Comparison of ENCODE assay signal across 8 mouse cellular contexts in genomic region chr11:52346635-52347005, GRCm38 (mm10). TPM values are rescaled to one million over a fixed set of nuclear protein-coding genes. Genes with fewer than 3 reads are reported as not detected.
DNase-seq lines count a peak whose midpoint lies in the region; ATAC-seq and TF ChIP-seq lines count a peak whose summit lies in the region.

No protein-coding gene starts in this region.

- peak overlapping the region; percentile 51 for H3K4me2 ChIP-seq in embryonic facial prominence, embryonic 15.5 days (replicated peaks)
- H3K4me2 ChIP-seq in intestine, postnatal 0 days (replicated peaks; ENCODE audit: low read depth): peak overlapping the region; percentile 64

- no peak for DNase-seq in gastrocnemius, adult 2 months
- no peak for DNase-seq in gastrocnemius, adult 8-10 months (ENCODE audit: low spot score in 2 of 2)
- peak; percentile 95 for DNase-seq in ES-E14 (ENCODE audit: low read depth, low spot score)
- peak; percentile 80 for DNase-seq in lung, postnatal 10 days
- no peak for DNase-seq in spleen, postnatal 14 days (ENCODE audit: low spot score in 2 of 2)

- TF ChIP-seq POLR2A in small intestine, adult 2 months (IDR thresholded peaks at IDR 0.05; ENCODE audit: low read depth, low read length): no peak

- peaks cover 5 to 19% of the 10 kb centered on the region in 2 experiments for H3K4me1 ChIP-seq in ES-E14 (ENCODE audit: control insufficient read depth in 2 of 2, insufficient read depth in 2 of 2, low read length in 2 of 2, poor library complexity in 1 of 2)
- peaks cover 9% of the 10 kb centered on the region for H3K4me1 ChIP-seq in embryonic facial prominence, embryonic 15.5 days
- H3K4me1 ChIP-seq in intestine, postnatal 0 days (replicated peaks; ENCODE audit: control insufficient read depth, insufficient read depth, low read length): no peaks in the 10 kb centered on the region
- peaks cover 10% of the 10 kb centered on the region; the same call in 1 of the 2 replicates for H3K4me1 ChIP-seq in small intestine, adult 2 months (ENCODE audit: control insufficient read depth, insufficient read depth, insufficient read length, low read length)

- H3K9ac ChIP-seq in ES-E14 (ENCODE audit: insufficient read depth, low read depth, low read length, poor library complexity, severe bottlenecking): peak overlapping the region; percentile 50; the same call in 1 of the 2 replicates
- H3K9ac ChIP-seq in embryonic facial prominence, embryonic 15.5 days: no peak overlapping the region
- H3K9ac ChIP-seq in intestine, postnatal 0 days (ENCODE audit: low read depth, low read length): no peak overlapping the region

- no peak for TF ChIP-seq CTCF in gastrocnemius, adult 2 months (IDR thresholded peaks at IDR 0.05)
- no peak for TF ChIP-seq CTCF in intestine, postnatal 0 days (IDR thresholded peaks at IDR 0.05; ENCODE audit: low read depth)
- TF ChIP-seq CTCF in small intestine, adult 2 months (IDR thresholded peaks at IDR 0.05; ENCODE audit: extremely low read depth, insufficient read length, insufficient replicate concordance, low read depth, low read length): no peak

- H3K27ac ChIP-seq in gastrocnemius, adult 2 months: peak overlapping the region; percentile 32; the same call in 1 of the 2 replicates
- H3K27ac ChIP-seq in ES-E14 (ENCODE audit: insufficient read depth, low read depth, low read length, poor library complexity, severe bottlenecking): peak overlapping the region; percentile 61; the same call in 1 of the 2 replicates
- peak overlapping the region; percentile 55; the same call in 1 of the 2 replicates for H3K27ac ChIP-seq in embryonic facial prominence, embryonic 15.5 days (replicated peaks)
- no peak overlapping the region for H3K27ac ChIP-seq in intestine, postnatal 0 days (ENCODE audit: low read depth, low read length)
- no peak overlapping the region for H3K27ac ChIP-seq in small intestine, adult 2 months (ENCODE audit: insufficient read depth, low read depth, low read length)

- no peaks in the 10 kb centered on the region for H3K27me3 ChIP-seq in embryonic facial prominence, embryonic 15.5 days
- no peaks in the 10 kb centered on the region for H3K27me3 ChIP-seq in intestine, postnatal 0 days (replicated peaks; ENCODE audit: control insufficient read depth, insufficient read depth, low read length)
- no peaks in the 10 kb centered on the region for H3K27me3 ChIP-seq in small intestine, adult 2 months (ENCODE audit: control insufficient read depth, insufficient read depth, low read length)

- H3K36me3 ChIP-seq in ES-E14 (ENCODE audit: control insufficient read depth, insufficient read depth, low read length, poor library complexity, severe bottlenecking): no peaks in the 10 kb centered on the region
- no peaks in the 10 kb centered on the region for H3K36me3 ChIP-seq in embryonic facial prominence, embryonic 15.5 days
- no peaks in the 10 kb centered on the region for H3K36me3 ChIP-seq in intestine, postnatal 0 days (ENCODE audit: control insufficient read depth, insufficient read depth)
- H3K36me3 ChIP-seq in small intestine, adult 2 months (ENCODE audit: control insufficient read depth, insufficient read depth, low read length): no peaks in the 10 kb centered on the region

- intact Hi-C loops in gastrocnemius, adult 2 months (cut with DNase I): loop anchor here (10.0 kb wide), 1 partner anchor 122 kb away; no protein-coding TSS in a partner anchor

- H3K4me3 ChIP-seq in gastrocnemius, adult 2 months: peak overlapping the region; percentile 48
- H3K4me3 ChIP-seq in ES-E14 (ENCODE audit: insufficient read depth in 1 of 2, low read depth in 1 of 2, low read length in 2 of 2, poor library complexity in 1 of 2, severe bottlenecking in 1 of 2): peak overlapping the region; percentile 41 to 74
- H3K4me3 ChIP-seq in embryonic facial prominence, embryonic 15.5 days (replicated peaks): peak overlapping the region; percentile 39
- H3K4me3 ChIP-seq in intestine, postnatal 0 days (ENCODE audit: low read depth, low read length): peak overlapping the region; percentile 31
- peak overlapping the region; percentile 52 for H3K4me3 ChIP-seq in small intestine, adult 2 months (ENCODE audit: low read depth, low read length)

- 3% methylated on average over 12 of the region's 12 CpGs for WGBS in embryonic facial prominence, embryonic 15.5 days
- WGBS in intestine, postnatal 0 days: 3% methylated on average over 12 of the region's 12 CpGs
- WGBS in small intestine, adult 2 months: 8% methylated on average over 12 of the region's 12 CpGs

- in situ Hi-C loops in ES-E14 (cut with MboI; ENCODE audit: low sequenced_read_pairs in 2 of 2, unreplicated experiment in 2 of 2): loop anchor here (10.0 kb wide), 3 partner anchors 92 to 212 kb away; no protein-coding TSS in a partner anchor

- ATAC-seq in embryonic facial prominence, embryonic 15.5 days (ENCODE audit: insufficient number of reproducible peaks, low FRiP score, low TSS enrichment, low read depth): 0 out of 2 replicates have a peak, but pooled peaks have one; percentile 40
- ATAC-seq in intestine, postnatal 0 days: peak; percentile 39; the same call in 1 of the 2 replicates

- H3K9me3 ChIP-seq in ES-E14 (ENCODE audit: control insufficient read depth, insufficient read depth, low read depth, low read length): no peaks in the 10 kb centered on the region
- no peaks in the 10 kb centered on the region for H3K9me3 ChIP-seq in embryonic facial prominence, embryonic 15.5 days (replicated peaks)
- H3K9me3 ChIP-seq in intestine, postnatal 0 days (ENCODE audit: control insufficient read depth): no peaks in the 10 kb centered on the region

TF ChIP-seq in ES-E14, 5 proteins besides CTCF, POLR2A, EP300 and RAD21:
- TF ChIP-seq CHD2 (IDR thresholded peaks at IDR 0.05; ENCODE audit: low read depth, low read length) (no peak), MAFK (IDR thresholded peaks at IDR 0.05; ENCODE audit: insufficient read depth, low read depth, low read length) (no peak)

RNA-seq across cellular contexts. Expression of gene Vdac1, which starts 14.0 kb away (rescaled TPM):
- 1,000 to 10,000 TPM; 1,359 to 1,549 TPM for total RNA-seq in gastrocnemius, adult 2 months (2021)
- total RNA-seq in gastrocnemius, adult 8-10 months (2022): 1,000 to 10,000 TPM; 1,279 to 1,529 (median 1,458) TPM
- 238 and 268 TPM in 2 replicates for total RNA-seq in ES-E14 (2012; rRNA removed)
- 267 and 268 TPM in 2 replicates for polyA plus RNA-seq in embryonic facial prominence, embryonic 15.5 days (2015; fragmentation: Nextera tagmentation; extraction: Ambion mirVana)
- 175 and 180 TPM in 2 replicates for polyA plus RNA-seq in intestine, postnatal 0 days (2015; fragmentation: Nextera tagmentation; extraction: Ambion mirVana)
- polyA plus RNA-seq in small intestine, adult 2 months (2012; rRNA removed): 23.1 and 47.0 TPM in 2 replicates

RNA-seq across cellular contexts. Expression of gene 9530068E07Rik, which starts 49.6 kb away (rescaled TPM):
- 10 to 100 TPM; 41.5 to 48.5 TPM for total RNA-seq in gastrocnemius, adult 2 months (2021)
- total RNA-seq in gastrocnemius, adult 8-10 months (2022): 10 to 100 TPM; 37.2 to 45.4 (median 40.2) TPM
- total RNA-seq in ES-E14 (2012; rRNA removed): 54.7 and 55.0 TPM in 2 replicates
- polyA plus RNA-seq in embryonic facial prominence, embryonic 15.5 days (2015; fragmentation: Nextera tagmentation; extraction: Ambion mirVana): 201 and 210 TPM in 2 replicates
- polyA plus RNA-seq in intestine, postnatal 0 days (2015; fragmentation: Nextera tagmentation; extraction: Ambion mirVana): 89.2 and 92.0 TPM in 2 replicates
- polyA plus RNA-seq in small intestine, adult 2 months (2012; rRNA removed): 69.8 and 80.0 TPM in 2 replicates

Comparison
In these comparisons a context has a peak if more than half of its experiments do, and no peak if none do; other contexts are left out.
1. DNase-seq: peak in ES-E14 (single experiment) and lung, postnatal 10 days (single experiment); none in gastrocnemius, adult 2 months (single experiment), gastrocnemius, adult 8-10 months (0 of 2) and spleen, postnatal 14 days (0 of 2).
2. H3K27ac ChIP-seq: peak in gastrocnemius, adult 2 months (single experiment), ES-E14 (single experiment) and embryonic facial prominence, embryonic 15.5 days (single experiment); none in intestine, postnatal 0 days (single experiment) and small intestine, adult 2 months (single experiment).
3. Peak in every context shown above with its lines, with median percentiles within 50 percentile points of each other: H3K4me3 ChIP-seq.